Mouse (Mus musculus) hindbrain, embryonic 14.5 days (tissue): ENCODE measurements around the gene Entpd3. TPM values are rescaled to one million over a fixed set of nuclear protein-coding genes. Genes with fewer than 3 reads are reported as not detected.

Source experiments
- ATAC-seq: fragments of 200-750 bp; cut with Nextera tagmentation; 2 replicates; pipeline ENCODE4 v1.8.0; 2017; ENCODE audit warnings: moderate number of reproducible peaks, mild to moderate bottlenecking, moderate TSS enrichment, moderate library complexity; ENCODE audit not compliant: low FRiP score
- DNase-seq: peaks from one replicate; pipeline ENCODE4 v3.0.0-alpha.2; 2015; ENCODE audit warnings: low spot score
- H3K27ac ChIP-seq: fragments of 300-500 bp; sonication (generic); 2 replicates; pipeline ENCODE4 v1.5.1; 2014; ENCODE audit warnings: mild to moderate bottlenecking, moderate library complexity
- H3K27me3 ChIP-seq: fragments of 300-500 bp; sonication (generic); 2 replicates; pipeline ENCODE4 v1.6.1; 2014; ENCODE audit warnings: mild to moderate bottlenecking, low read length, mixed read lengths; ENCODE audit not compliant: control insufficient read depth, insufficient read depth
- H3K36me3 ChIP-seq: fragments of 300-500 bp; sonication (generic); replicated peaks from 2 replicates; pipeline ENCODE4 v1.6.1; 2014; ENCODE audit not compliant: control insufficient read depth, insufficient read depth
- H3K4me1 ChIP-seq: fragments of 300-500 bp; sonication (generic); replicated peaks from 2 replicates; pipeline ENCODE4 v1.6.1; 2014; ENCODE audit warnings: antibody characterized with exemption, low read length, mixed read lengths; ENCODE audit not compliant: control insufficient read depth, insufficient read depth
- H3K4me2 ChIP-seq: fragments of 300-500 bp; sonication (generic); replicated peaks from 2 replicates; pipeline ENCODE4 v1.6.1; 2014; ENCODE audit warnings: mild to moderate bottlenecking, moderate library complexity
- H3K4me3 ChIP-seq: fragments of 300-500 bp; sonication (generic); replicated peaks from 2 replicates; pipeline ENCODE4 v1.5.1; 2014; ENCODE audit warnings: mild to moderate bottlenecking, low read length
- H3K9ac ChIP-seq: fragments of 300-500 bp; sonication (generic); 2 replicates; pipeline ENCODE4 v1.6.1; 2014
- H3K9me3 ChIP-seq: fragments of 300-500 bp; sonication (generic); 2 replicates; pipeline ENCODE4 v1.6.1; 2016; ENCODE audit warnings: low read length; ENCODE audit not compliant: control insufficient read depth
- WGBS: fragments of 180-500 bp; shearing (Covaris S2); extraction: QIAGEN DNeasy Blood & Tissue Kit; methylation state at CpG from one replicate; pipeline ENCODE4 v1.1.7; 2014; 5-methylcytosine and 5-hydroxymethylcytosine counted together
- polyA plus RNA-seq: library from polyadenylated mRNA; unstranded; fragments of >200 nt; fragmentation: Nextera tagmentation; extraction: Ambion mirVana; gene quantifications from 2 replicates; pipeline ENCODE4 v1.2.1, GENCODE M21; 2014

Gene Entpd3
- polyA plus RNA-seq, 1 experiment from 2014 or later: 4.3 TPM

DNA sequence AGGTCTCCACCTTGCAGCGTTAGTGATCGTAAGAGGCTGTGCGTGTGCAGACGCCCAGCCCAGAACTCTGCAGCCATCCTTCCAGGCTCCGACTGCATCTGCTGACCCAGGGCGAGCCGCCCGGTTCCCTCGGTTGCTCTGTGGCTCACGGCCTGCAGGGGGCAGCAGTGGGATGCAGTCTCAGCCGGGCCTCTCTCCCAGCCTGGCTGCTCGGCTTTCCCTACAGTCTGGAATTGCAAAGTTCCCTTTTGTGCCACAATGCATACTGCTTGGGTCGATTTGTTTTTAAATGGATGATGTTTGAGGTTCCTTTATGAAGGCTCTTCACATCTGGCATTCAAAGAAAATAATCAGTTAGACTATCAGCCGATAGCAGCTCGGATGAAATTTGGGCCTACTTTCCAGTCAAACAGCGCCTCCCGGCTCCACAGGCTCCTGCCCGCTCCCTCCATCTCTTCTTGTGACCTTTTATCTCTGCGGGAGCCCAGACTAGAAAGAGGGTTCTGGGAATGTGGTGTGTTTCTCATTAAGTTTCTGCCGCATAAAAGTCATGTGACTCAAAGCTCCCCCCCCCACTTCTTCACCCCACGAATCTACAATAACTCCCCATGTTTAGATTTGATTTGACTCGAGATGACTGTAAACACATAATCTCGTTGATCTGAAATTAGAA lies 63.4 kb downstream of the Entpd3 start:
- ATAC-seq (peak; percentile 84), DNase-seq (peak; percentile 90)
- 3% methylated on average over 23 of the region's 23 CpGs for WGBS
- no peaks in the 10 kb centered on the region for H3K27me3 ChIP-seq
- H3K9me3 ChIP-seq: peaks cover 8% of the 10 kb centered on the region; the same call in 1 of the 2 replicates
- H3K4me3 ChIP-seq: no peak overlapping the region
- H3K9ac ChIP-seq: peak overlapping the region; percentile 44
- H3K27ac ChIP-seq: no peak overlapping the region
- H3K4me2 ChIP-seq: peak overlapping the region; percentile 19
- peaks cover 12% of the 10 kb centered on the region for H3K4me1 ChIP-seq
- no peaks in the 10 kb centered on the region for H3K36me3 ChIP-seq

DNA sequence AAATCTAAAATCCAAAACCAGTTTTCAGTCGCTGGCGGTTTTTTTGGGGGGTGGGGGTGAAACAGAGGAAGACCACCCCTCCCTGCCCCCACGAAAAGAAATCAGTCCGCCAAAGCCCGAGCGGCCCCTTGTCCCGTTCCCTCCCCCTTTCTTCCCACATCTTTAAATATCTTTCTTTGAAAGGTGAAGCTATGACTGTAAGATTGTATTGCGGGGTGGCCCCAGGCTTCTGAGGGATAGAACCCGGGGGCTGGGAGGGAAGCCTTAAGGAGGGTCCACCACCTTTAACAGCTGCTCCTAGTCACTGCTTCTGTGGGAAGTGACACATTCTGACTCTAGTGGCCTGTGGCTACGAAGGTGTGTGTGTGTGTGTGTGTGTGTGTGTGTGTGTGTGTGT lies 63.9 kb downstream of the Entpd3 start:
- DNase-seq (no peak), ATAC-seq (no peak)
- peak overlapping the region; percentile 44; the same call in 1 of the 2 replicates for H3K9ac ChIP-seq
- WGBS: 16% methylated on average over 10 of the region's 10 CpGs
- H3K36me3 ChIP-seq: no peaks in the 10 kb centered on the region
- H3K9me3 ChIP-seq: peaks cover 11% of the 10 kb centered on the region; the same call in 1 of the 2 replicates
- no peaks in the 10 kb centered on the region for H3K27me3 ChIP-seq
- peak overlapping the region; percentile 19 for H3K4me2 ChIP-seq
- no peak overlapping the region for H3K4me3 ChIP-seq
- peaks cover 12% of the 10 kb centered on the region for H3K4me1 ChIP-seq
- no peak overlapping the region for H3K27ac ChIP-seq

DNA sequence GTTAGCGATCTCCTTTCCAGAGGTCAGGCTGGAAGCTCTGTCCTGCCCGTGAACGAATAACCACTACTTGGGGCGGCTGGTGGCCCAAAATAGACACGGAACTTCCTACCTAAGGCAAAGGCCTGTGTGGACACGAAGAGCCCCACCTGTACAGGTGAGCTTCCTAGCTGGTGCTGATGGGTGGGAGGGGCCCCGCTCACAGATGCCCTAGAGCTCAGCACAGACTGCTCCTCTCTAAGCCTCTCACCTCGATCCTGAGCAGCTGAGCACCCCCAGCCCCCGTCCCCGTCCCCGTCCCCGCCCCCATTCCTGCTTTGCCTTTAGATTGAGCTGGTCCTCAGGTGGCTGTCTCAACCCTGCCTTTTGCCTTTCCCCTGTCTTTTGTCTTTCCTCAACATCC lies 64.3 kb downstream of the Entpd3 start:
- no peak overlapping the region for H3K9ac ChIP-seq
- no peak overlapping the region for H3K27ac ChIP-seq
- H3K4me2 ChIP-seq: no peak overlapping the region
- H3K9me3 ChIP-seq: peaks cover 13% of the 10 kb centered on the region; the same call in 1 of the 2 replicates
- DNase-seq (no peak), ATAC-seq (no peak)
- no peaks in the 10 kb centered on the region for H3K36me3 ChIP-seq
- no peaks in the 10 kb centered on the region for H3K27me3 ChIP-seq
- peaks cover 12% of the 10 kb centered on the region for H3K4me1 ChIP-seq
- 28% methylated on average over 11 of the region's 12 CpGs for WGBS
- H3K4me3 ChIP-seq: no peak overlapping the region

DNA sequence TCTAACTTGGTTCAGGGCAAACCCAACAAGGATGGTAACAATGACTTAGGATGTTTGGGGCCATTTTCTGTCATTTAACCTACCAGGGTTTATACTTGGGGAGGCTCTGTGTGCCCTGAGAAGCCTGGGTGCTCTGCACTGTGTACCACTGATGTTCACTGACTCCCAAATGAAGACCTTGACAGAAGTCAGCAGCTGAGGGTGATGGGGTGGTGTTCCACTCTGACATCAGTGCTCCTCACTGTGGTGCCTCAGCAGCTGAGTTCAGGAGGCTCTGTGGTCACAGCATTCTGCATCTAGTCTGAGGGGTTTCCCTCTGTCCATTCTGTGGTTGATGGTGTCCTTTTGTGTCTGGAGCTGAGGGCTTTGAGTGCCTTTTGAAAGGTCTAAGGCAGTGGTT lies 71.4 kb downstream of the Entpd3 start:
- no peaks in the 10 kb centered on the region for H3K36me3 ChIP-seq
- H3K4me2 ChIP-seq: no peak overlapping the region
- H3K4me1 ChIP-seq: no peaks in the 10 kb centered on the region
- no peak overlapping the region for H3K27ac ChIP-seq
- no peak overlapping the region for H3K9ac ChIP-seq
- no peaks in the 10 kb centered on the region for H3K27me3 ChIP-seq
- no peak overlapping the region for H3K4me3 ChIP-seq
- peaks cover 13% of the 10 kb centered on the region; the same call in 1 of the 2 replicates for H3K9me3 ChIP-seq
- ATAC-seq (no peak), DNase-seq (no peak)

GRCm38 (mm10) chr9:120614059-120614458 lies 74.4 kb downstream of the Entpd3 start:
- no peak overlapping the region for H3K4me2 ChIP-seq
- ATAC-seq: no peak
- no peak overlapping the region for H3K9ac ChIP-seq
- no peak for DNase-seq
- H3K27me3 ChIP-seq: no peaks in the 10 kb centered on the region
- H3K9me3 ChIP-seq: no peaks in the 10 kb centered on the region
- peaks cover 2% of the 10 kb centered on the region; the same call in 1 of the 2 replicates for H3K4me1 ChIP-seq
- H3K4me3 ChIP-seq: no peak overlapping the region
- H3K36me3 ChIP-seq: no peaks in the 10 kb centered on the region
- no peak overlapping the region for H3K27ac ChIP-seq
- WGBS: 91% methylated on average over 6 of the region's 6 CpGs

Other genes starting within 250 kb of the Entpd3 start
- gene Myrip, start 238.3 kb upstream of the Entpd3 start, polyA plus RNA-seq: 7.7 and 8.7 TPM in 2 replicates
- gene Eif1b, start 47.6 kb upstream of the Entpd3 start, polyA plus RNA-seq: 323 TPM in 2 replicates
- 478 and 522 TPM in 2 replicates for gene Rpl14, start 31.6 kb downstream of the Entpd3 start, polyA plus RNA-seq